Mouse (Mus musculus): ENCODE data around the gene Glt8d2.
"Not testable (repeated sequence)": the region's sequence is repeated elsewhere in the genome, so short reads cannot be mapped to it uniquely, and the experiment has no call there.

Gene Glt8d2

DNA sequence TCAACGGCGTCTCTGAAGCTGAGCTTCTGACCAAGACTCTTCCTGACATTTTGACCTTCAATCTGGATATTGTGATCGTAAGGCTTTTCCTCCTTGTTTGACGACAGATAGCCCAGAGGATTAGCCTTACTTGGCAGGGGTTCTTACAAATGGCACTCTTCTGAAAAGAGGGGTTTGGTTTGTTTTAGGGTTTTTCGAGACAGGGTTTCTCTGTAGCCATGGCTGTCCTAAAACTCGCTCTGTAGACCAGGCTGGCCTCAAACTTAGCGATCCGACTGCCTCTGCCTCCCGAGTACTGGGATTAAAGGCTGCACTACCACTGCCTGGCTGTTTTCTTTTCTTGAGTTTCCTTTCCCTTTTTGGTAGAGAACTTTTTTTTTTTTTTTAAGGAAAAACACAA, 49.0 kb downstream of the Glt8d2 start:
- DNase-seq, result no peak

DNA sequence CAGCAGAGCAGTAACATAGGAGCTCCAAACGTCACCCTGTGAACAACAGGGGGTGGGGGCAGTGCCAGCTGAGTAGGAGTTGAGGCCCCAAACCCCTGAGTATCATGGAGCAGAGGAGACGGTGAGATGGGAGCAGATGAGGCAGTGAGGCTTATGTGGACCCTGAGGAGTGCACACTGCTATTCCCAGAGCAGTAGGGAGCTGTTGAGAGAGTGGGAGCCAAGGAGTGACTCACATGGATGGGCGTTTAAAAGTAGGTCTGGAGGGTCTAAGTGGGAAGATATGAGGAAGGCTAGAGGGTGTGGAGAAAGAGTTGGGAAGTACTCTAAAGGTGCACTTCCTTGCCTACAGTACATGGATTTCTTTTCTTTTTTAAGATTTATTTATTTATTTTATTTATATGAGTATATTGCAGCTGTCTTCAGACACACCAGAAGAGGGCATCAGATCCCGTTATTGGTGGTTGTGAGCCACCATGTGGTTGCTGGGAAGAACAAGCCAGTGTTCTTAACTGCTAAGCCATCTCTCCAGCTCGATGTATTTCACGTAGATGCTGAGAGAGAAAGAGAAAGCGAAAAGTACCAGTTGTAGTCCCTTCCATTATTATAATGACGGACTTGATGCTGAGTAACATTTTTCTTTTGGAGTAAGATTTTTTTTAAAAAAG, 51.3 kb downstream of the Glt8d2 start:
- no peak for DNase-seq

GRCm38 (mm10) chr10:82636321-82636720, 54.1 kb downstream of the Glt8d2 start:
- no peak for DNase-seq

DNA sequence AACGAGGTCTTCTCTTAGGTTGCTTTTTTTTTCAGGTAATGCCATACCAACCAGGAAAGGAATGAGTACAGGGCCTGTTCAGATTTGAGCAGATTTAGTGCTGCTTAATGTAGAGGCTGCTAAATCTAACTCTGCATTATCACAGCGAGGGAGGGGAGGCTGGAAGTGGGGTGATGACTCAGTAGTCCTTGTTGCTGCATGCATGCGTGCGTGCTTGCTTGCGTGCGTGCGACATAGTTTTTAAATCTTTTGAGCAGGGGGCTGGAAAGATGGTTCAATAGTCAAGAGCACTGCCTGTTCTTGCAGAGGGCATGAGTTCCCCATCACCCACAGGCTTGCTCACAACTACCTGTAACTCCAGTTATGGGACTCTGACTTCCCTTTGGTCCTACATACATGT, 56.1 kb downstream of the Glt8d2 start:
- no peak for DNase-seq

- DNase-seq, result no peak
Observed at GRCm38 (mm10) chr10:82632496-82633280, 57.8 kb downstream of the Glt8d2 start.

DNA sequence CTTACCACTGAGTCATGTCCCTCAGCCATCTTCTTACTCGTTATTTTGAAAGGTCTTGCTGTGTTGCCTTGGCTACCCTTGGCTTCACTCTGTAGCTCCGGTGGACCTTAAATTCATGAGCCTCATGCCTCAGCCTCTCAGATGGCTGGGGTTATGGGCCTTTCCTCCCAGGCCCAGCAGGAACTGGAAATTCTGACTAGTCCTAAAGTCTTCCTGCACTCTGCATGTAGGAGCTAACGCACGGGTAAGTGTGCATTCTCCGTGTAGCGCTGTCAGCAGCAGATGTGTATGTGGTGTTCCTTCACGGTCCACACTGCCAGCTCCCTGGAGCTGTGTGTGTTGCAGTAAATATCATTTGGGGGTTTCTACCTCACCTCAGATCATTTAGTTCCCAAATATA, 59.3 kb downstream of the Glt8d2 start:
- DNase-seq, result no peak

DNA sequence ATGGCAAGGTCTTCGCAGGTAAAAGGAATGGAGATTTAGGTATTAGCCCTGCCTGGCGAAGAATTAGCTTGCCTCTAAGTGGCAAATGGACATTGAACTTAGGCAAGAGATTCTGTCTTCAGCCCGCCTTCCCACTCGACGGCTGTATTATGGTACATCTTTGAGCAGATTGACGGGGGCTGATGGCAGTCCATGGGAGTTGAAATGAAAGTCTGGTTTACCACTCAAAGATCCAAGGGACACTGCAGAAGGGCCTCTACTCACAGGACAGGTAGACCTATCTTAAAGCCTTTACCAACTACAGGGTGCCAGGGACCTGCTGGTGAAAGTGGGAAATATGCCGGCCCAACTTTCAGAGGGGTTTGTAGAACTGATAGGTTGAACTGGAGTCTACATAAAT, 60.0 kb downstream of the Glt8d2 start:
- peak in 1 of 2 experiments; percentile 12 for DNase-seq

DNA sequence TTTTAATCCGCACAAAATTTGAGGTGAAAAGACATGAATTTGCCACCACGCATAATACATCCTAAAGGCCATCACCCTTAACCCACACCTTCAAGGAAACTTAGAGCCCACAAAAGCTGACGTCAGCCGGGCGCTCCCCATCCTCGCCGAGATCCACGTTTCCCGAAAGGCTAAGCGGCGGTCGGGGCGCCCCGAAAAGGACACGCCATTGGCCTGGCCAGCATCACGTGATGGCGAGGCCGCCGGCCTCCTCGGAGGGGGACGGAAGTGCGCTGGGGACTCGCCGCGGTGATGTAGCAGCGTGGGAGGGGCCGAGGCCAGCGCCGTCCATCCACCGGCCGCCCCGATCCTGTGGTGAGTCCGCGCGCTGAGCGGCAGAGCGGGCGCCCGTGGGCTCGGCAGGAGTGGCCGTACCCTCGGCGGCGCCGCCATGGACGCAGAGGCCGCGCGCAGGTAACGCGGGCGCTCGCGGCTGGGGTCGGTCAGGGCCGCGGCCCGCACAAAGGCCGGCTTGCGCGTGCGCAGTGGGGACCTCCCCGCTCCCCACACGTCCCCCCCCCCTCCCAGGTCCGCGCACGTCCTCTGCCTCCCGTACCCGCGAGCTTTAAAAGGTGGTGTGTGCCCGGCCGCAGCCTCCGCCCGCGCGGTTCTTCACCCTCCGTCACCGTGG, 60.7 kb downstream of the Glt8d2 start, which contains the start of gene Tdg:
Gene Tdg, plus strand, starts transcription at position 243 of the 670 bp plus-strand sequence.
- peak; percentile 92 to 96 for DNase-seq

GRCm38 (mm10) chr10:82629111-82629585, 61.3 kb downstream of the Glt8d2 start:
- peak in 1 of 2 experiments; percentile 18 for DNase-seq

DNA sequence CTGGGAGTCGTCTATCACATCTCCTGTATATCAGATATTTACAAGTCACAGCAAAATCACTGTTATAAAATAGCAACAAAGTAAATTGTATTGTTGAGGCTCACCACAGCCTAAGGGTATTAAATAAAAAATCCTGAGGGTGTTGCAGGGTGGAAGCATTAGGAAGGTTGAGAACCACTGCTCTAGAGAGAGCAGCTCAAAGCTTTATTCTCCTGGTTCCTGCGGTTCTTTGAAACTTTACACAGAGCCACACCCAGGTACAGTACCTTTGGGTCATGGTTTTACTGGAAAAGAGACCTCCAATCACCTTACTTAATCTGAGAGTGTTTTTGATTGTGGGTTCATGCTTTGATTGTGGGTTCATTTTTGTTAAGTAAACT, 66.9 kb downstream of the Glt8d2 start:
- not testable (repeated sequence) for DNase-seq

- DNase-seq, result peak; percentile 94 to 96
Observed at GRCm38 (mm10) chr10:82622671-82623552, 67.5 kb downstream of the Glt8d2 start, which contains the start of gene 1190007I07Rik. Gene 1190007I07Rik (minus strand): TSS chr10:82623228.

DNA sequence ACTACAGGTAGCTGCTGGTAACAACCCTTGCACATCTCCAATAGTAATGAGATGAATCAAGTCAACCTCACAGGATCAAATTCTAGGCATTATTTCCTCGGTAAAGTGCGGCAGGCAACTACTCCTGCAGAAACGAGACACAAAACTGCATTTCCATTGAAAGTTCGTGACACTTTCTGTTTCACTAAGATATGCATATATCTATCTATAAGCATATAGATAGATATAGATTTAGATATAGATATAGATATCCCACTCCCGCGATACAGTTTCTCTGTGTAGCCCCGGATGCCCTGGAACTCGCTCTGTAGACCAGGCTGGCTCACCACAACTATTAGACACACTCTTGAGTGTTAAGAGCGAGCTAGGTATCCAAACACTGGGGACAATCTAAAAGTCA, 68.2 kb downstream of the Glt8d2 start:
- DNase-seq, result no peak

All from kidney, postnatal 4 days (tissue).